Mouse (Mus musculus): ENCODE measurements at regions not wholly inside any gene's neighbourhood (a gene's known extent, or its start where the extent isn't known, plus 50 kb on each side); places are given as distances from the start of the nearest gene placed in this dataset.

GRCm38 (mm10) chrX:82741478-82741877, 207.2 kb upstream of the Dmd start:
- Histone ChIP-seq H3K4me2 (replicated peaks; ENCODE audit: low read depth, low read length) (no peak overlapping the region), H3K9me3 (ENCODE audit: low read length) (no peaks in the 10 kb centered on the region), H3K27ac (ENCODE audit: low read length) (no peak overlapping the region), H3K4me1 (ENCODE audit: insufficient read depth, low read length) (no peaks in the 10 kb centered on the region), H3K36me3 (ENCODE audit: insufficient read depth, low read length) (no peaks in the 10 kb centered on the region), H3K27me3 (ENCODE audit: insufficient read depth, low read length) (no peaks in the 10 kb centered on the region), H3K4me3 (ENCODE audit: low read length) (no peak overlapping the region), H3K9ac (replicated peaks; ENCODE audit: low read length) (no peak overlapping the region)
- ATAC-seq (ENCODE audit: low FRiP score, low TSS enrichment): no peak

- H3K4me2 ChIP-seq (replicated peaks; ENCODE audit: low read depth, low read length): no peak overlapping the region
- H3K9ac ChIP-seq (replicated peaks; ENCODE audit: low read length): no peak overlapping the region
- no peak overlapping the region for H3K4me3 ChIP-seq (ENCODE audit: low read length)
- H3K4me1 ChIP-seq (ENCODE audit: insufficient read depth, low read length): no peaks in the 10 kb centered on the region
- ATAC-seq (ENCODE audit: low FRiP score, low TSS enrichment): no peak
- H3K9me3 ChIP-seq (ENCODE audit: low read length): no peaks in the 10 kb centered on the region
- no peaks in the 10 kb centered on the region for H3K36me3 ChIP-seq (ENCODE audit: insufficient read depth, low read length)
- H3K27ac ChIP-seq (ENCODE audit: low read length): no peak overlapping the region
- WGBS: 43% methylated on average over 2 of the region's 2 CpGs
- no peaks in the 10 kb centered on the region for H3K27me3 ChIP-seq (ENCODE audit: insufficient read depth, low read length)
Observed at GRCm38 (mm10) chrX:82764204-82764603, 184.5 kb upstream of the Dmd start.

GRCm38 (mm10) chrX:82809171-82809570, 139.5 kb upstream of the Dmd start:
- H3K4me1 ChIP-seq (ENCODE audit: insufficient read depth, low read length): no peaks in the 10 kb centered on the region
- no peak overlapping the region for H3K4me2 ChIP-seq (replicated peaks; ENCODE audit: low read depth, low read length)
- H3K27me3 ChIP-seq (ENCODE audit: insufficient read depth, low read length): no peaks in the 10 kb centered on the region
- WGBS: 42% methylated on average over 2 of the region's 2 CpGs
- no peaks in the 10 kb centered on the region for H3K9me3 ChIP-seq (ENCODE audit: low read length)
- no peak overlapping the region for H3K27ac ChIP-seq (ENCODE audit: low read length)
- H3K9ac ChIP-seq (replicated peaks; ENCODE audit: low read length): no peak overlapping the region
- H3K4me3 ChIP-seq (ENCODE audit: low read length): no peak overlapping the region
- ATAC-seq (ENCODE audit: low FRiP score, low TSS enrichment): no peak
- no peaks in the 10 kb centered on the region for H3K36me3 ChIP-seq (ENCODE audit: insufficient read depth, low read length)

- Histone ChIP-seq H3K36me3 (ENCODE audit: insufficient read depth, low read length) (no peaks in the 10 kb centered on the region), H3K4me3 (ENCODE audit: low read length) (peak overlapping the region; percentile 29), H3K9ac (replicated peaks; ENCODE audit: low read length) (no peak overlapping the region), H3K4me2 (replicated peaks; ENCODE audit: low read depth, low read length) (peak overlapping the region; percentile 45), H3K27ac (ENCODE audit: low read length) (no peak overlapping the region), H3K4me1 (ENCODE audit: insufficient read depth, low read length) (no peaks in the 10 kb centered on the region), H3K9me3 (ENCODE audit: low read length) (no peaks in the 10 kb centered on the region), H3K27me3 (ENCODE audit: insufficient read depth, low read length) (no peaks in the 10 kb centered on the region)
- 28% methylated on average over 11 of the region's 11 CpGs for WGBS
- no peak for ATAC-seq (ENCODE audit: low FRiP score, low TSS enrichment)
Observed at GRCm38 (mm10) chrX:82814618-82815017, 134.1 kb upstream of the Dmd start.

- H3K36me3 ChIP-seq (ENCODE audit: insufficient read depth, low read length): no peaks in the 10 kb centered on the region
- no peak for ATAC-seq (ENCODE audit: low FRiP score, low TSS enrichment)
Observed at GRCm38 (mm10) chrX:82817045-82817444, 131.6 kb upstream of the Dmd start.

GRCm38 (mm10) chrX:82823606-82824005, 125.1 kb upstream of the Dmd start:
- Histone ChIP-seq H3K36me3 (ENCODE audit: insufficient read depth, low read length) (no peaks in the 10 kb centered on the region), H3K4me1 (ENCODE audit: insufficient read depth, low read length) (no peaks in the 10 kb centered on the region), H3K4me3 (ENCODE audit: low read length) (no peak overlapping the region), H3K27me3 (ENCODE audit: insufficient read depth, low read length) (no peaks in the 10 kb centered on the region), H3K4me2 (replicated peaks; ENCODE audit: low read depth, low read length) (no peak overlapping the region), H3K27ac (ENCODE audit: low read length) (no peak overlapping the region), H3K9me3 (ENCODE audit: low read length) (no peaks in the 10 kb centered on the region), H3K9ac (replicated peaks; ENCODE audit: low read length) (no peak overlapping the region)
- WGBS: 53% methylated on average over 5 of the region's 5 CpGs
- no peak for ATAC-seq (ENCODE audit: low FRiP score, low TSS enrichment)

More at GRCm38 (mm10) chrX:82817045-82817444, 131.6 kb upstream of the Dmd start:
- Histone ChIP-seq H3K27ac (ENCODE audit: low read length) (no peak overlapping the region), H3K9ac (replicated peaks; ENCODE audit: low read length) (no peak overlapping the region), H3K27me3 (ENCODE audit: insufficient read depth, low read length) (no peaks in the 10 kb centered on the region), H3K4me1 (ENCODE audit: insufficient read depth, low read length) (no peaks in the 10 kb centered on the region), H3K9me3 (ENCODE audit: low read length) (no peaks in the 10 kb centered on the region), H3K4me3 (ENCODE audit: low read length) (no peak overlapping the region), H3K4me2 (replicated peaks; ENCODE audit: low read depth, low read length) (no peak overlapping the region)
- 54% methylated on average over 4 of the region's 4 CpGs for WGBS

GRCm38 (mm10) chrX:82866116-82866515, 82.6 kb upstream of the Dmd start:
- Histone ChIP-seq H3K4me1 (ENCODE audit: insufficient read depth, low read length) (no peaks in the 10 kb centered on the region), H3K9me3 (ENCODE audit: low read length) (no peaks in the 10 kb centered on the region), H3K27ac (ENCODE audit: low read length) (no peak overlapping the region), H3K9ac (replicated peaks; ENCODE audit: low read length) (no peak overlapping the region), H3K36me3 (ENCODE audit: insufficient read depth, low read length) (no peaks in the 10 kb centered on the region), H3K27me3 (ENCODE audit: insufficient read depth, low read length) (no peaks in the 10 kb centered on the region), H3K4me2 (replicated peaks; ENCODE audit: low read depth, low read length) (no peak overlapping the region), H3K4me3 (ENCODE audit: low read length) (no peak overlapping the region)
- 31% methylated on average over 1 of the region's 1 CpGs for WGBS
- ATAC-seq (ENCODE audit: low FRiP score, low TSS enrichment): no peak
